Mouse (Mus musculus) neural tube, embryonic 14.5 days (tissue): ENCODE results near the gene Gpx7. TPM values are rescaled to one million over a fixed set of nuclear protein-coding genes. Genes with fewer than 3 reads are reported as not detected.

Source experiments
- ATAC-seq: fragments of 200-750 bp; cut with Nextera tagmentation; 2 replicates; pipeline ENCODE4 v1.8.0; 2017; ENCODE audit warnings: low read depth, mild to moderate bottlenecking, moderate TSS enrichment, moderate library complexity
- H3K27ac ChIP-seq: fragments of 300-500 bp; sonication (generic); 2 replicates; pipeline ENCODE4 v1.5.1; 2014; ENCODE audit warnings: low read depth, mild to moderate bottlenecking, control low read depth, low read length, moderate library complexity, mixed read lengths
- H3K27me3 ChIP-seq: fragments of 300-500 bp; sonication (generic); 2 replicates; pipeline ENCODE4 v1.6.1; 2014; ENCODE audit warnings: low read length; ENCODE audit not compliant: control insufficient read depth, insufficient read depth
- H3K36me3 ChIP-seq: fragments of 300-500 bp; sonication (generic); 2 replicates; pipeline ENCODE4 v1.6.1; 2014; ENCODE audit warnings: low read length, mixed read lengths; ENCODE audit not compliant: control insufficient read depth, insufficient read depth
- H3K4me1 ChIP-seq: fragments of 300-500 bp; sonication (generic); 2 replicates; pipeline ENCODE4 v1.6.1; 2014; ENCODE audit warnings: low read length; ENCODE audit not compliant: control insufficient read depth, insufficient read depth
- H3K4me2 ChIP-seq: fragments of 300-500 bp; sonication (generic); 2 replicates; pipeline ENCODE4 v1.6.1; 2014; ENCODE audit warnings: mild to moderate bottlenecking, low read depth, low read length, control low read depth
- H3K4me3 ChIP-seq: fragments of 300-500 bp; sonication (generic); 2 replicates; pipeline ENCODE4 v1.5.1; 2014; ENCODE audit warnings: low read depth, low read length, control low read depth, mixed read lengths
- H3K9ac ChIP-seq: fragments of 300-500 bp; sonication (generic); replicated peaks from 2 replicates; pipeline ENCODE4 v1.6.1; 2014; ENCODE audit warnings: low read depth, mild to moderate bottlenecking, control low read depth, low read length, mixed read lengths
- H3K9me3 ChIP-seq: fragments of 300-500 bp; sonication (generic); 2 replicates; pipeline ENCODE4 v1.6.1; 2016; ENCODE audit warnings: low read length; ENCODE audit not compliant: control insufficient read depth
- WGBS: fragments of 180-500 bp; shearing (Covaris S2); extraction: QIAGEN DNeasy Blood & Tissue Kit; methylation state at CpG from one replicate; pipeline ENCODE4 v1.1.7; 2014; 5-methylcytosine and 5-hydroxymethylcytosine counted together
- polyA plus RNA-seq: library from polyadenylated mRNA; unstranded; fragments of >200 nt; fragmentation: Nextera tagmentation; extraction: Ambion mirVana; gene quantifications from 2 replicates; pipeline ENCODE4 v1.2.1, GENCODE M21; 2014

Gpx7 gene
- polyA plus RNA-seq, 1 experiment from 2014 or later: 21.7 TPM

DNA sequence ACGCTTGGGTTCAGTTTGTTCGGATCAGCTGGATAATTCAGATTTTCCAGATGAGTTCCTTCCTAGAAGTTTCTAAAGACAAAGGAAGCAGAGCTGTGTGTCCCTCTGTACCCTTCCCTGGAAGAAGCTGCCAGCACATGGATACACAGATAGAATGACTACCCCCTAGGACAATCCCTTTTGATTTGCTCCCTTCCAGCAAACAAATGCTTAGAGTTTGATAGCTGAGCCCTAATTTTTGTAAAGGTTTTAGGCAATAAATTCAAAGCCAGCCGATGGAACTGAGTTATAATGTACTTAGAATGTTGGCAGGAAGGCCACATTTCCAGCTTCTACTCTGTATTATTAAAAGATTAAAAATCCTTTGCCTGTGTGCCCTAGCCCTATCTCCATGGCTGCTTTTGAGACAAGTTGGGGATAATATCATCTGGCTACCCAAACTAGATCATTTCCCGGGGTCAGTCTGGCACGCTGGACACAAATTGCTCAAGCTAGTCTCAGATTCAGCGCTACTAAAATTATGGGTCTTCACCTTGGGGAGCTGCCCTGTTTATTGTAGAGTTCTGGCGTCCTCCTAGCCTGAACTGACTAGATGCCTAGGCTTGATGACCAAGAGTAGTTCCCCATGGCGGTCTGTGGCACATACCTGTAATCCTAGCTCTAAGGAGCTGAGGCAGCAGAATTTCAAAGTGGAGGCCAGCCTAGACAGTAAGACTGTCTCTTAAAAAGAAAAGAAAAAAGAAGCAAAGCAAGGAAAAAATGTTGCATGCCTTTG, 2.7 kb downstream of the Gpx7 start:
- Histone ChIP-seq H3K4me3 (no peak overlapping the region), H3K27me3 (no peaks in the 10 kb centered on the region), H3K27ac (no peak overlapping the region), H3K9ac (no peak overlapping the region), H3K4me2 (no peak overlapping the region), H3K4me1 (peaks cover 6% of the 10 kb centered on the region; the same call in 1 of the 2 replicates), H3K9me3 (no peaks in the 10 kb centered on the region), H3K36me3 (no peaks in the 10 kb centered on the region)
- WGBS: 86% methylated on average over 8 of the region's 8 CpGs
- no peak for ATAC-seq

DNA sequence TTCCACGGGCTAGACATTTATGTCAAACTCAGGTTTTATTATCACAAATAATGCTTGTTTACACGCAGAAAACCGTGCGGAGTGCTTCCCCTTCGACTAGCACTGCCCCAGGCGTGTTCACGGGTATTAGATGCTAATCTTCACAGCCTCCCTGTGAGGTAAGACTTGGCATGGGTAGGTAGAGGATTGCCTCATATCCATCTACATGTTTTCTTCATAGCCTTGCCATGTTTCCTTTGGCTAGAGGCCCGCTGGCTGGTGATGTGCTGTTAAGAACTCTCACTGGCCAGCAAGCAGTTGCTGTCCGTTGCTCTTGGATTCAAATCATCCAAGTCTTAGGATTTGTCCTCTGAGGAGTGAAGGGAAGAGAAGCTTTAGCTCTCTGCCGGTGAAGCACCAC, 6.4 kb downstream of the Gpx7 start:
- Histone ChIP-seq H3K4me1 (no peaks in the 10 kb centered on the region), H3K9ac (no peak overlapping the region), H3K36me3 (no peaks in the 10 kb centered on the region), H3K4me2 (no peak overlapping the region), H3K9me3 (no peaks in the 10 kb centered on the region), H3K27ac (no peak overlapping the region), H3K4me3 (no peak overlapping the region), H3K27me3 (no peaks in the 10 kb centered on the region)
- ATAC-seq: no peak
- WGBS: 91% methylated on average over 10 of the region's 10 CpGs

DNA sequence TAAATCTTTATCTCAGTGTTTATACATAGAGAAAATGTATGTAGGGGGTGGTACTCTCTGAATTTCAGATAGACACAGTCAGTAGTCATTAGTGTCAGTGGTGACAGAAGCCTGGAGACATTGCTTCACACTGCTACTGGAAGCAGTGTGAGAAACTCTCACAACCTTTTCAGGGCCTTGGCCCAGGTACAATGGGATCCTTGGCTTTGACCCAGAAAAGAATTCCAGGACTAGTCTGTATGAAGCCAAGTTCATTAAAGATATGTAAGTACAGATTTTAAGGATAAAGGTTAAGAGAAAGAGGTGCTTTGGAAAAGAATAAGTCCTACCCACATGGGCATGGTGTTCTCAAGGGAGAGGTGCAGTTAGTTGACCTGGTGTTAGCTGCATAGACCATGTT, 12.5 kb downstream of the Gpx7 start:
- Histone ChIP-seq H3K4me2 (no peak overlapping the region), H3K4me1 (no peaks in the 10 kb centered on the region), H3K27me3 (no peaks in the 10 kb centered on the region), H3K27ac (no peak overlapping the region), H3K9me3 (no peaks in the 10 kb centered on the region), H3K4me3 (no peak overlapping the region), H3K36me3 (no peaks in the 10 kb centered on the region), H3K9ac (no peak overlapping the region)
- no peak for ATAC-seq

DNA sequence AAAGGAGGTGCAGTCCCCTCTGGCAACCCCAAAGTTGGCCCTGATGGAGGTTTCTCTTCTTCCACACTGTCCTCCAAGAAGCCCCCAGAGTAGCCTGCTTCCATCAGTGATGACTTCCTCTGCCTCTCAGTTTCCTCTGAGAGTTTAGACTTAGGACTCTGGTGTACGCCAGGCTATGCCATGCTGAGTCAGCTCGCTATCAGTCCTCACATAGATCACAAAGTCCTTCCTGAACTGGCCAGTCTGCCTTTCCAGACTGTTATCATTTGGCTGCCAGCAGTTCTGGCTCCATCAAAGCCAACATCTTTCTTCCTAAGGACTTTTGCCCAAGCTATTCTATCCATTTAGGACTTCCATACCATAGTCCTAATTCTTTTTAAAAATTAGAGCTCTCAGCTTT, 14.2 kb downstream of the Gpx7 start:
- no peaks in the 10 kb centered on the region for H3K36me3 ChIP-seq
- H3K9ac ChIP-seq: no peak overlapping the region
- H3K27ac ChIP-seq: no peak overlapping the region
- no peaks in the 10 kb centered on the region for H3K27me3 ChIP-seq
- no peak overlapping the region for H3K4me2 ChIP-seq
- 83% methylated on average over 2 of the region's 2 CpGs for WGBS
- no peak overlapping the region for H3K4me3 ChIP-seq
- no peaks in the 10 kb centered on the region for H3K9me3 ChIP-seq
- no peak for ATAC-seq
- H3K4me1 ChIP-seq: peaks cover 8% of the 10 kb centered on the region; the same call in 1 of the 2 replicates

DNA sequence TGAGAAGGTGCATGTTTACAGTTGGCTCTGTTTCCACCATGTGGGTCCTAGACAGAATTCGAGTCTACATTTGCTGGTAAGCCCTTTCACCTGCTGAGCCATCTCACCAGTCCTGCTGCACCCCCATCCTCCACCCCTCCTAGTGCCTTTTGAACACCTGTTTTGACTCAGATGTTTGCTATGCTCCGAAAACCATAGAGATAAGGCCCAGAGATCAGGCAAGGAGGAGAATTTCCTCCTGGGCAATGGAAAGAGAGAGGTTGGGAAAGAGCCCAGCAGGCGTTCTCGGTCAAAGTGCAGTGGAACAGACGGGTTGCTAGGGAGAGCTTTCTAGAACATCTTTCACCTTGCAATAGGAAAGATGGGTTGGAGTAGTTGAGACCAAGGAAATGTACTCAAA, 15.6 kb downstream of the Gpx7 start:
- H3K4me2 ChIP-seq: no peak overlapping the region
- H3K9me3 ChIP-seq: no peaks in the 10 kb centered on the region
- H3K4me1 ChIP-seq: peaks cover 9% of the 10 kb centered on the region; the same call in 1 of the 2 replicates
- no peaks in the 10 kb centered on the region for H3K27me3 ChIP-seq
- no peak overlapping the region for H3K9ac ChIP-seq
- 86% methylated on average over 5 of the region's 5 CpGs for WGBS
- no peak overlapping the region for H3K4me3 ChIP-seq
- H3K27ac ChIP-seq: no peak overlapping the region
- no peak for ATAC-seq
- no peaks in the 10 kb centered on the region for H3K36me3 ChIP-seq

DNA sequence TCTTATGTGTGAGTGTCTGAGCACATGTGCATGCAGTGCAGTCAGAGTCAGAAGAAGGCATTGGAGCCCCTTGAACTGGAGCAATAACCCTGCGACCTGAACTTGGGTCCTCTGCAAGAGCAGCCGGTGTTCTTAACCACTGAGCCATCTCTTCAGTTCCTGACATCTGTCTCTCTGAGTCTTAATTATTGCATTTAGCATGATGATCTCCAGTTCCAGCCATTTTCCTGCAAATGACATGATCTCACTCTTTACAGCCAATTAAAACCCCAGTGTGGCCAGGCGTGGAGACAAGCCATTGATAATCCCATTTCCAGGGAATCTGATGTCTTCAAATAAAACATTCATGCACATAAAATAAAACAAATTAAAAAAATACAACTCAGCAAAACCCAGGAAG, 18.0 kb downstream of the Gpx7 start:
- Histone ChIP-seq H3K9ac (no peak overlapping the region), H3K4me1 (peaks cover 9% of the 10 kb centered on the region; the same call in 1 of the 2 replicates), H3K36me3 (no peaks in the 10 kb centered on the region), H3K9me3 (no peaks in the 10 kb centered on the region), H3K4me3 (no peak overlapping the region), H3K27ac (no peak overlapping the region), H3K27me3 (0 out of 2 replicates have a peak, but pooled peaks cover 4% of the 10 kb centered on the region), H3K4me2 (no peak overlapping the region)
- 58% methylated on average over 3 of the region's 3 CpGs for WGBS
- ATAC-seq: no peak

DNA sequence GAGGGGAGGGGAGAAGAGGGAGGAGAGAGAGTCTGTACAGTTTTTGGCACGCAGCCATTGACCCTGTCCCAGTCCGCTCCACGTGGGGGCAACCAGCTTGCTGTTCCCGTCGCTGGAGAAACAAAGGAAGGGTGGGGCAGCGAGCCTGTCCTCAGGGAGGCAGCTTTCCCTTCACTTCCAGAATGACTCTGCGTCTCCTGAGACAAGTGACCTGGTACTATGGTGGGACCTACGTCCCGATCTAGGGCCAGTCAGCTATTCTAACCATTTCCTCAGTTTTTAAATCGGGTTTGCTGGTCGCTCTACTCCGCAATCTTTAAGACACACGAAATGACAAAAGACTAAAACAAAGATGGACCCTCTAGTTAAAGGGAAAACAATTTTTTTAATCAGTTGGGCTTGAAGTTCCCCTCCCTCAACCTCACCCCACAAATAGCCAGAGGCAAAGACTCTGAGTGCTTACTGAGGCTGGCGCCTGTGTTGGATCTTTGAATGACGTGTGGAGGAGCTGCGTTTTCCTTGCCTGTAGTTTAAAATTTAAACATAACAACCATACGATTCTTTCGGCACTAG, 19.0 kb downstream of the Gpx7 start:
- peak; percentile 55; the same call in 1 of the 2 replicates for ATAC-seq
- WGBS: 5% methylated on average over 18 of the region's 18 CpGs

DNA sequence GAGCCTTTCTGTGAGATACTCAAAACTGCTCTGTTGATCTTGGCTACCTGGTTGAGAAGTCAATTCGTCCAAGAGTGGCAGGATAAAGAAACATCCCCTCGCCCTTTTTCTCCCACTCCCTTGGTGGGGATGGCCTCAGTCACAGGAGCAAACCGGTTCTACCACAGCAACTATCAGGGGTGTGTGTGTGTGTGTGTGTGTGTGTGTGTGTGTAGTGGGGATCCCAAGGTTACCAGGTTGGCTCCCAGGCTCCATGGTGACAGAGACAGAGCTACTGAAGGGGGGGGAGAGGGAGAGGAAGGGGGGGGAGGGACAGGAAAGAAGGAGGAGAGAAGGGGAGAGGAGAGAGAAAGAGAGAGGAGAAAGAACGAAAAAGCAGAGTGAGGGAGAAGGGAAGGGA, 19.7 kb downstream of the Gpx7 start:
- 37% methylated on average over 4 of the region's 4 CpGs for WGBS
- H3K4me1 ChIP-seq: peaks cover 9% of the 10 kb centered on the region; the same call in 1 of the 2 replicates
- no peaks in the 10 kb centered on the region for H3K9me3 ChIP-seq
- peak overlapping the region; percentile 42; the same call in 1 of the 2 replicates for H3K9ac ChIP-seq
- peaks cover 7% of the 10 kb centered on the region for H3K27me3 ChIP-seq
- ATAC-seq: peak; percentile 59; the same call in 1 of the 2 replicates
- no peak overlapping the region for H3K4me3 ChIP-seq
- H3K27ac ChIP-seq: peak overlapping the region; percentile 67
- peak overlapping the region; percentile 66 for H3K4me2 ChIP-seq
- no peaks in the 10 kb centered on the region for H3K36me3 ChIP-seq

More for the DNA sequence above, 19.0 kb downstream of the Gpx7 start:
- peaks cover 9% of the 10 kb centered on the region; the same call in 1 of the 2 replicates for H3K4me1 ChIP-seq
- H3K36me3 ChIP-seq: no peaks in the 10 kb centered on the region
- H3K4me3 ChIP-seq: peak overlapping the region; percentile 29
- H3K27me3 ChIP-seq: 0 out of 2 replicates have a peak, but pooled peaks cover 4% of the 10 kb centered on the region
- peak overlapping the region; percentile 67 for H3K27ac ChIP-seq
- H3K9me3 ChIP-seq: no peaks in the 10 kb centered on the region
- peak overlapping the region; percentile 66 for H3K4me2 ChIP-seq
- H3K9ac ChIP-seq: peak overlapping the region; percentile 42

DNA sequence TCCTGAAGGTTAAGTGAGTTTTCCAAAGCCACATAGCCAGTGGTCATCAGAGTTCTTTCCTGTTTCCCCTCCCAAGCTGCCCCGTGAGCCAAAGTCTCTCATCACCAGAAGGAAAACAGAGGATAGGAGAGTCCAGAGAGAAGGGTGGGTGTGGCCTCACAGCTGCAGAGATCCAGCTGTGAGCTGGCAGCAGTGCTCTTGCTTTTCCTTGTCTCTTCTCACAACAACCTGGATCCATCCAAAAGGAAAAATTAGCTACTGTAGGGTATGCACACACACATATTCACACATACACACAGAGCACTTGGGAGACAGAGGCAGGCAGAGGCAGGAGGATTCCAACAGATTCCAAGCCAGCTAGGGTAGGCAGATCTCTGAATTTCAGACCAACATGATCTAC, 20.7 kb downstream of the Gpx7 start:
- no peak overlapping the region for H3K4me2 ChIP-seq
- no peak overlapping the region for H3K9ac ChIP-seq
- WGBS: 28% methylated on average over 1 of the region's 1 CpGs
- peaks cover 9% of the 10 kb centered on the region; the same call in 1 of the 2 replicates for H3K4me1 ChIP-seq
- H3K27me3 ChIP-seq: peaks cover 7% of the 10 kb centered on the region
- no peak overlapping the region for H3K27ac ChIP-seq
- no peaks in the 10 kb centered on the region for H3K36me3 ChIP-seq
- no peaks in the 10 kb centered on the region for H3K9me3 ChIP-seq
- no peak for ATAC-seq
- H3K4me3 ChIP-seq: no peak overlapping the region
